Mouse (Mus musculus): Measurements from ENCODE around the gene Gm17660. TPM values are rescaled to one million over a fixed set of nuclear protein-coding genes. Genes with fewer than 3 reads are reported as not detected.
A peak's percentile ranks its signal among the peaks of the same experiment; 100 is the strongest.

Gm17660 gene
- polyA plus RNA-seq, 1 experiment from 2014 or later: not detected

- H3K4me3 ChIP-seq (ENCODE audit: low read depth, low read length): no peak overlapping the region
- H3K36me3 ChIP-seq (ENCODE audit: control insufficient read depth, insufficient read depth, low read length): no peaks in the 10 kb centered on the region
- WGBS: 20% methylated on average over 9 of the region's 9 CpGs
- H3K27ac ChIP-seq (ENCODE audit: low read depth, low read length): peak overlapping the region; percentile 89
- peaks cover 18% of the 10 kb centered on the region for H3K4me1 ChIP-seq (replicated peaks; ENCODE audit: control insufficient read depth, insufficient read depth, low read length)
- DNase-seq (ENCODE audit: low spot score) (peak; percentile 80), ATAC-seq (ENCODE audit: low FRiP score) (peak; percentile 84)
- H3K9ac ChIP-seq (ENCODE audit: low read depth, low read length): peak overlapping the region; percentile 28; the same call in 1 of the 2 replicates
- peak overlapping the region; percentile 14; the same call in 1 of the 2 replicates for H3K4me2 ChIP-seq (replicated peaks; ENCODE audit: low read depth, low read length)
- H3K27me3 ChIP-seq (ENCODE audit: control insufficient read depth, insufficient read depth, low read length): no peaks in the 10 kb centered on the region
- H3K9me3 ChIP-seq (ENCODE audit: control insufficient read depth, low read length): no peaks in the 10 kb centered on the region
These were observed 32.9 kb upstream of the Gm17660 start for GRCm38 (mm10) chr5:104110171-104110920.

GRCm38 (mm10) chr5:104109516-104109915 lies 32.1 kb upstream of the Gm17660 start:
- H3K27me3 ChIP-seq (ENCODE audit: control insufficient read depth, insufficient read depth, low read length): no peaks in the 10 kb centered on the region
- H3K4me3 ChIP-seq (ENCODE audit: low read depth, low read length): no peak overlapping the region
- H3K27ac ChIP-seq (ENCODE audit: low read depth, low read length): peak overlapping the region; percentile 89
- H3K9me3 ChIP-seq (ENCODE audit: control insufficient read depth, low read length): no peaks in the 10 kb centered on the region
- peaks cover 18% of the 10 kb centered on the region for H3K4me1 ChIP-seq (replicated peaks; ENCODE audit: control insufficient read depth, insufficient read depth, low read length)
- H3K9ac ChIP-seq (ENCODE audit: low read depth, low read length): no peak overlapping the region
- peak; percentile 39 for ATAC-seq (ENCODE audit: low FRiP score)
- H3K36me3 ChIP-seq (ENCODE audit: control insufficient read depth, insufficient read depth, low read length): no peaks in the 10 kb centered on the region
- no peak overlapping the region; the same call in 1 of the 2 replicates for H3K4me2 ChIP-seq (replicated peaks; ENCODE audit: low read depth, low read length)
- WGBS: 17% methylated on average over 3 of the region's 3 CpGs
- DNase-seq (ENCODE audit: low spot score): peak; percentile 57

GRCm38 (mm10) chr5:104108879-104109369 lies 31.5 kb upstream of the Gm17660 start:
- H3K9me3 ChIP-seq (ENCODE audit: control insufficient read depth, low read length): no peaks in the 10 kb centered on the region
- H3K4me1 ChIP-seq (replicated peaks; ENCODE audit: control insufficient read depth, insufficient read depth, low read length): peaks cover 18% of the 10 kb centered on the region
- H3K36me3 ChIP-seq (ENCODE audit: control insufficient read depth, insufficient read depth, low read length): no peaks in the 10 kb centered on the region
- H3K4me2 ChIP-seq (replicated peaks; ENCODE audit: low read depth, low read length): peak overlapping the region; percentile 19
- ATAC-seq (ENCODE audit: low FRiP score) (peak; percentile 56), DNase-seq (ENCODE audit: low spot score) (peak; percentile 83)
- peak overlapping the region; percentile 89 for H3K27ac ChIP-seq (ENCODE audit: low read depth, low read length)
- peak overlapping the region; percentile 16; the same call in 1 of the 2 replicates for H3K9ac ChIP-seq (ENCODE audit: low read depth, low read length)
- no peaks in the 10 kb centered on the region for H3K27me3 ChIP-seq (ENCODE audit: control insufficient read depth, insufficient read depth, low read length)
- 12% methylated on average over 18 of the region's 18 CpGs for WGBS
- H3K4me3 ChIP-seq (ENCODE audit: low read depth, low read length): 0 out of 2 replicates have a peak overlapping the region, but pooled peaks have one; percentile 8

- WGBS: 42% methylated on average over 11 of the region's 11 CpGs
- peaks cover 16% of the 10 kb centered on the region for H3K4me1 ChIP-seq (replicated peaks; ENCODE audit: control insufficient read depth, insufficient read depth, low read length)
- peak overlapping the region; percentile 89 for H3K27ac ChIP-seq (ENCODE audit: low read depth, low read length)
- H3K9ac ChIP-seq (ENCODE audit: low read depth, low read length): peak overlapping the region; percentile 16; the same call in 1 of the 2 replicates
- no peak overlapping the region for H3K4me3 ChIP-seq (ENCODE audit: low read depth, low read length)
- peak; percentile 66 for ATAC-seq (ENCODE audit: low FRiP score)
- H3K9me3 ChIP-seq (ENCODE audit: control insufficient read depth, low read length): no peaks in the 10 kb centered on the region
- no peaks in the 10 kb centered on the region for H3K36me3 ChIP-seq (ENCODE audit: control insufficient read depth, insufficient read depth, low read length)
- DNase-seq (ENCODE audit: low spot score): peak; percentile 69
- no peaks in the 10 kb centered on the region for H3K27me3 ChIP-seq (ENCODE audit: control insufficient read depth, insufficient read depth, low read length)
- peak overlapping the region; percentile 19 for H3K4me2 ChIP-seq (replicated peaks; ENCODE audit: low read depth, low read length)
These were observed 30.9 kb upstream of the Gm17660 start for GRCm38 (mm10) chr5:104108127-104108875.

- peak; percentile 23 for ATAC-seq (ENCODE audit: low FRiP score)
- H3K9ac ChIP-seq (ENCODE audit: low read depth, low read length): no peak overlapping the region
- peaks cover 11% of the 10 kb centered on the region for H3K4me1 ChIP-seq (replicated peaks; ENCODE audit: control insufficient read depth, insufficient read depth, low read length)
- no peaks in the 10 kb centered on the region for H3K27me3 ChIP-seq (ENCODE audit: control insufficient read depth, insufficient read depth, low read length)
- no peak for DNase-seq (ENCODE audit: low spot score)
- H3K27ac ChIP-seq (ENCODE audit: low read depth, low read length): no peak overlapping the region
- no peaks in the 10 kb centered on the region for H3K9me3 ChIP-seq (ENCODE audit: control insufficient read depth, low read length)
- no peaks in the 10 kb centered on the region for H3K36me3 ChIP-seq (ENCODE audit: control insufficient read depth, insufficient read depth, low read length)
- H3K4me2 ChIP-seq (replicated peaks; ENCODE audit: low read depth, low read length): no peak overlapping the region
- 41% methylated on average over 2 of the region's 2 CpGs for WGBS
- H3K4me3 ChIP-seq (ENCODE audit: low read depth, low read length): no peak overlapping the region
These were observed 26.7 kb upstream of the Gm17660 start for GRCm38 (mm10) chr5:104104111-104104510.

GRCm38 (mm10) chr5:104103171-104103570 lies 25.8 kb upstream of the Gm17660 start:
- Histone ChIP-seq H3K27me3 (ENCODE audit: control insufficient read depth, insufficient read depth, low read length) (no peaks in the 10 kb centered on the region), H3K27ac (ENCODE audit: low read depth, low read length) (no peak overlapping the region), H3K4me3 (ENCODE audit: low read depth, low read length) (no peak overlapping the region), H3K9me3 (ENCODE audit: control insufficient read depth, low read length) (no peaks in the 10 kb centered on the region), H3K4me1 (replicated peaks; ENCODE audit: control insufficient read depth, insufficient read depth, low read length) (peaks cover 5% of the 10 kb centered on the region), H3K4me2 (replicated peaks; ENCODE audit: low read depth, low read length) (no peak overlapping the region), H3K9ac (ENCODE audit: low read depth, low read length) (no peak overlapping the region), H3K36me3 (ENCODE audit: control insufficient read depth, insufficient read depth, low read length) (no peaks in the 10 kb centered on the region)
- DNase-seq (ENCODE audit: low spot score) (no peak), ATAC-seq (ENCODE audit: low FRiP score) (no peak)
- 74% methylated on average over 4 of the region's 4 CpGs for WGBS

- ATAC-seq (ENCODE audit: low FRiP score) (peak; percentile 59), DNase-seq (ENCODE audit: low spot score) (peak; percentile 39)
- H3K27me3 ChIP-seq (ENCODE audit: control insufficient read depth, insufficient read depth, low read length): no peaks in the 10 kb centered on the region
- no peaks in the 10 kb centered on the region for H3K9me3 ChIP-seq (ENCODE audit: control insufficient read depth, low read length)
- no peak overlapping the region for H3K4me2 ChIP-seq (replicated peaks; ENCODE audit: low read depth, low read length)
- H3K9ac ChIP-seq (ENCODE audit: low read depth, low read length): no peak overlapping the region
- WGBS: 12% methylated on average over 10 of the region's 10 CpGs
- H3K36me3 ChIP-seq (ENCODE audit: control insufficient read depth, insufficient read depth, low read length): no peaks in the 10 kb centered on the region
- H3K4me1 ChIP-seq (replicated peaks; ENCODE audit: control insufficient read depth, insufficient read depth, low read length): peaks cover 2% of the 10 kb centered on the region; the same call in 1 of the 2 replicates
- H3K27ac ChIP-seq (ENCODE audit: low read depth, low read length): peak overlapping the region; percentile 65
- H3K4me3 ChIP-seq (ENCODE audit: low read depth, low read length): no peak overlapping the region
These were observed 24.5 kb upstream of the Gm17660 start for GRCm38 (mm10) chr5:104101678-104102531.
